Mouse (Mus musculus) forebrain, postnatal 0 days (tissue): ENCODE measurements around the gene Arel1. TPM values are rescaled to one million over a fixed set of nuclear protein-coding genes. Genes with fewer than 3 reads are reported as not detected.

Experiments
- ATAC-seq: fragments of 200-750 bp; cut with Nextera tagmentation; 2 replicates; pipeline ENCODE4 v1.8.0; 2017; ENCODE audit warnings: mild to moderate bottlenecking, moderate library complexity
- DNase-seq: peaks from one replicate; pipeline ENCODE4 v3.0.0-alpha.2; 2015
- H3K27ac ChIP-seq: fragments of 300-500 bp; sonication (generic); 2 replicates; pipeline ENCODE4 v1.5.1; 2014; ENCODE audit warnings: low read depth, mild to moderate bottlenecking, antibody characterized with exemption, low read length, moderate library complexity, mixed read lengths
- H3K27me3 ChIP-seq: fragments of 300-500 bp; sonication (generic); 2 replicates; pipeline ENCODE4 v1.6.1; 2014; ENCODE audit warnings: mild to moderate bottlenecking, low read length, mixed read lengths; ENCODE audit not compliant: insufficient read depth
- H3K36me3 ChIP-seq: fragments of 300-500 bp; sonication (generic); 2 replicates; pipeline ENCODE4 v1.6.1; 2014; ENCODE audit warnings: mild to moderate bottlenecking, moderate library complexity; ENCODE audit not compliant: insufficient read depth
- H3K4me1 ChIP-seq: fragments of 300-500 bp; sonication (generic); 2 replicates; pipeline ENCODE4 v1.6.1; 2014; ENCODE audit warnings: antibody characterized with exemption; ENCODE audit not compliant: insufficient read depth
- H3K4me2 ChIP-seq: fragments of 300-500 bp; sonication (generic); 2 replicates; pipeline ENCODE4 v1.6.1; 2014; ENCODE audit warnings: low read depth, mild to moderate bottlenecking, moderate library complexity
- H3K4me3 ChIP-seq: fragments of 300-500 bp; sonication (generic); 2 replicates; pipeline ENCODE4 v1.5.1; 2014; ENCODE audit warnings: low read depth, low read length, mixed read lengths
- H3K9ac ChIP-seq: fragments of 300-500 bp; sonication (generic); 2 replicates; pipeline ENCODE4 v1.6.1; 2014; ENCODE audit warnings: mild to moderate bottlenecking
- H3K9me3 ChIP-seq: fragments of 300-500 bp; sonication (generic); 2 replicates; pipeline ENCODE4 v1.6.1; 2016; ENCODE audit warnings: low read length
- CTCF ChIP-seq: sonication (generic); IDR thresholded peaks from 2 replicates; pipeline ENCODE4 v1.5.1; 2016; ENCODE audit warnings: antibody characterized with exemption, control low read depth, low read depth
- WGBS: fragments of 180-500 bp; shearing (Covaris S2); extraction: QIAGEN DNeasy Blood & Tissue Kit; methylation state at CpG from one replicate; pipeline ENCODE4 v1.1.7; 2014; 5-methylcytosine and 5-hydroxymethylcytosine counted together
- polyA plus RNA-seq: library from polyadenylated mRNA; unstranded; fragments of >200 nt; fragmentation: Nextera tagmentation; extraction: Ambion mirVana; gene quantifications from 2 replicates; pipeline ENCODE4 v1.2.1, GENCODE M21; 2015
- total RNA-seq: library from RNA; depleted of rRNA; stranded (reverse); fragments of >200 nt; gene quantifications from 2 replicates; pipeline ENCODE4 v1.2.3, GENCODE M21; 2014; rRNA removed

The Arel1 gene
- 81.6 and 96.9 TPM in 2 replicates for total RNA-seq
- 26.5 and 32.8 TPM in 2 replicates for polyA plus RNA-seq

- Histone ChIP-seq H3K9me3 (no peaks in the 10 kb centered on the region), H3K4me3 (peak within 1 kb of the TSS; percentile 73), H3K27me3 (no peaks in the 10 kb centered on the region), H3K27ac (peak within 1 kb of the TSS; percentile 77), H3K36me3 (peaks cover 21% of the 10 kb centered on the region), H3K4me2 (peak within 1 kb of the TSS; percentile 89), H3K4me1 (0 out of 2 replicates have a peak, but pooled peaks cover 7% of the 10 kb centered on the region), H3K9ac (peak within 1 kb of the TSS; percentile 85)
- 1% methylated on average over 42 of the region's 42 CpGs for WGBS
- TF ChIP-seq CTCF, result no peak
- peak; percentile 97 for ATAC-seq
- DNase-seq, result peak; percentile 94
Observed at GRCm38 (mm10) chr12:84970428-84971096, at the start of gene Arel1, which contains the start of gene Fcf1. TSS of gene Arel1 (minus strand) at chr12:84970900. TSS of gene Fcf1 (plus strand) at chr12:84970897.

DNA sequence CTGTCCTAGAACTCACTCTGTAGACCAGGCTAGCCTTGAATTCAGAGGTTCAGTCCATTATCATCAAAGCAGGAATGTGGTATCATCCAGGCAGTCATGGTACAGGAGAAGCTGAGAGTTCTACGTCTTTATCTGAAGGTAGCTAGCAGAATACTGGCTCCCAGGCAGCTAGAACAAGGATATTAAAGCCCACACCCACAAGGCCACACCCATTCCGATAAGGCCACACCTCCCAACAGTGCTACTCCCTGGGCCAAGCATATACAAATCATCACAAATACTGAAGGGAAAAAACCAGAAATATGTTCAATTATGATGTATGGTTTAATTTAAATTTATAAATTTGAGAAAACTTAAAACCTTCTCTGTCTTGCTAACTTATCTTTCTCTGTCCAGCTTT, 41.5 kb upstream of the Arel1 start:
- Histone ChIP-seq H3K9me3 (no peaks in the 10 kb centered on the region), H3K4me2 (no peak overlapping the region), H3K36me3 (peaks cover 40% of the 10 kb centered on the region), H3K27ac (no peak overlapping the region), H3K9ac (no peak overlapping the region), H3K4me1 (no peaks in the 10 kb centered on the region), H3K27me3 (no peaks in the 10 kb centered on the region), H3K4me3 (no peak overlapping the region)
- TF ChIP-seq CTCF, result no peak
- DNase-seq (no peak), ATAC-seq (no peak)
- WGBS, result 96% methylated on average over 2 of the region's 2 CpGs

DNA sequence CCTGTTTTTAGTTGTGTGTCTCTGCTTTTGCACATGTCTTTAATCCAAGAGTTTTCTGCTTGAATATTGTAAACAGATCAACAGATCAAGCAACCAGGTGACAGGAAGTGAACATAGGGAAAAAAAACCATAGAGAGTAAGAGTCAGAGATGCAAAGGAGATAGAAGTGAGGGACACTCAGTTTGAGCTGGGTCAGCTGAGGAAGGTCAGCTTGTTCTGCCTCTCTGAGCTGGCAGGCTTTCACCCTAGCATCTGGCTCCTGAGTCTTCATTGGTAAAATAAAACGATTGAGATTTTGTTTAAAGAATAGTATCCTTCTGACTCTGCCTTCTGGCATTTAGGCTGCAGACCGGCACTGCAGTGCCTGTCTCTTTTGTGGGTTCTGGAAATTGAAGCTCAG, 39.8 kb upstream of the Arel1 start:
- H3K4me2 ChIP-seq, result no peak overlapping the region
- TF ChIP-seq CTCF, result no peak
- H3K4me1 ChIP-seq, result no peaks in the 10 kb centered on the region

GRCm38 (mm10) chr12:85009776-85010175, 39.1 kb upstream of the Arel1 start:
- peaks cover 22% of the 10 kb centered on the region for H3K36me3 ChIP-seq
- no peaks in the 10 kb centered on the region for H3K9me3 ChIP-seq
- H3K4me2 ChIP-seq, result no peak overlapping the region
- H3K4me1 ChIP-seq, result no peaks in the 10 kb centered on the region
- 88% methylated on average over 1 of the region's 1 CpGs for WGBS
- no peak overlapping the region for H3K9ac ChIP-seq
- ATAC-seq (no peak), DNase-seq (no peak)
- no peaks in the 10 kb centered on the region for H3K27me3 ChIP-seq
- no peak for TF ChIP-seq CTCF
- H3K4me3 ChIP-seq, result no peak overlapping the region
- no peak overlapping the region for H3K27ac ChIP-seq

More for the DNA sequence above, 39.8 kb upstream of the Arel1 start:
- Histone ChIP-seq H3K27ac (no peak overlapping the region), H3K27me3 (no peaks in the 10 kb centered on the region), H3K9ac (no peak overlapping the region), H3K4me3 (no peak overlapping the region), H3K36me3 (peaks cover 29% of the 10 kb centered on the region), H3K9me3 (no peaks in the 10 kb centered on the region)
- WGBS, result 71% methylated on average over 2 of the region's 2 CpGs
- DNase-seq (no peak), ATAC-seq (no peak)

GRCm38 (mm10) chr12:85007021-85007420, 36.3 kb upstream of the Arel1 start:
- H3K9me3 ChIP-seq, result no peaks in the 10 kb centered on the region
- H3K27me3 ChIP-seq, result no peaks in the 10 kb centered on the region
- DNase-seq (no peak), ATAC-seq (no peak)
- no peak overlapping the region for H3K27ac ChIP-seq
- no peak overlapping the region for H3K4me2 ChIP-seq
- no peak overlapping the region for H3K9ac ChIP-seq
- no peaks in the 10 kb centered on the region for H3K36me3 ChIP-seq
- H3K4me1 ChIP-seq, result no peaks in the 10 kb centered on the region
- no peak for TF ChIP-seq CTCF
- H3K4me3 ChIP-seq, result no peak overlapping the region

- H3K27ac ChIP-seq, result no peak overlapping the region
- peak; percentile 57 for DNase-seq
- H3K9me3 ChIP-seq, result no peaks in the 10 kb centered on the region
- no peak for TF ChIP-seq CTCF
- H3K4me3 ChIP-seq, result no peak overlapping the region
- H3K4me1 ChIP-seq, result no peaks in the 10 kb centered on the region
- no peak overlapping the region for H3K9ac ChIP-seq
- H3K36me3 ChIP-seq, result no peaks in the 10 kb centered on the region
- H3K4me2 ChIP-seq, result no peak overlapping the region
- H3K27me3 ChIP-seq, result no peaks in the 10 kb centered on the region
- ATAC-seq, result no peak
- 62% methylated on average over 1 of the region's 1 CpGs for WGBS
Observed at GRCm38 (mm10) chr12:85006206-85006605, 35.5 kb upstream of the Arel1 start.

- Histone ChIP-seq H3K27me3 (no peaks in the 10 kb centered on the region), H3K4me1 (peaks cover 19% of the 10 kb centered on the region), H3K27ac (no peak overlapping the region), H3K4me3 (peak overlapping the region; percentile 96), H3K9me3 (no peaks in the 10 kb centered on the region), H3K4me2 (peak overlapping the region; percentile 82), H3K36me3 (no peaks in the 10 kb centered on the region), H3K9ac (no peak overlapping the region; the same call in 1 of the 2 replicates)
- ATAC-seq (no peak), DNase-seq (no peak)
- no peak for TF ChIP-seq CTCF
Observed at GRCm38 (mm10) chr12:84999053-84999452, 28.4 kb upstream of the Arel1 start.
